Mouse (Mus musculus): ENCODE measurements around the gene Arl2. TPM values are rescaled to one million over a fixed set of nuclear protein-coding genes. Genes with fewer than 3 reads are reported as not detected.
A peak's percentile ranks its signal among the peaks of the same experiment; 100 is the strongest.

Arl2 gene
- total and polyA plus RNA-seq, 3 experiments, result 47.2 to 111 TPM; not detected in 1

DNA sequence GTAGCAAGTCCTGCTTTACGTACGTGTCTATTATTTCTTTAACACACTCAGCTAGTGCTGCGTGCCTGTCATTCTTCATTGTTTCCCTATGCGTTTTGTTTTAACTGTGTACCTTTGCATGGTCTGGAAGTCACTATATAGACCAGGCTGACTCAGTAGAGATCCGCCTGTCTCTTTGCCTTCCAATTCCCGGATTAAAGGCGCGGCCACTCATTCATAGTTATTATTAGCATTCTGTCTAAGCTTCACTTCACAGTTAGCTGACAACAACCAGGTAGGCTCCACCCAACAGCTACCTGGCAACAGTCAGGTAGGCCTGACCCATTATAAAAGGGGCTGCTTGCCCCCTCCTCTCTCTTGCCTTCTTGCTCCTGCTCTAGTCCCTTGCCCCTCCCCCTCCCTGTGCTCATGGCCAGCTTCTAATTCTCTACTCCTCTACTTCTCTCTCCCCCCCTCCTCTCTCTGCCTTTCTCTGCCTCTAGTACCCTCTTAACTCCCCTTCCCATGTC is 22.6 kb downstream of the Arl2 start:
- Histone ChIP-seq H3K9ac (ENCODE audit: control insufficient read depth, low read depth, low read length, poor library complexity, severe bottlenecking) (peak overlapping the region; percentile 48), H3K9me3 (replicated peaks; ENCODE audit: insufficient read depth, low read length) (no peaks in the 10 kb centered on the region), H3K4me3 (ENCODE audit: control insufficient read depth in 1 of 2, insufficient read depth in 1 of 2, low read depth in 2 of 2, low read length in 2 of 2) (peak overlapping the region; percentile 60 to 74), H3K4me1 (ENCODE audit: control insufficient read depth in 1 of 2, insufficient read depth in 2 of 2, low read length in 2 of 2) (peaks cover 2 to 10% of the 10 kb centered on the region in 2 experiments; a peak in 2 of 4 replicates), H3K27ac (ENCODE audit: control insufficient read depth, low read depth, low read length) (peak overlapping the region; percentile 47), H3K36me3 (ENCODE audit: control insufficient read depth in 1 of 2, insufficient read depth in 2 of 2, low read length in 2 of 2) (peaks cover 0 to 10% of the 10 kb centered on the region in 2 experiments; a peak in 2 of 4 replicates), H3K27me3 (ENCODE audit: control insufficient read depth in 1 of 2, insufficient read depth in 2 of 2, low read length in 2 of 2) (no peaks in the 10 kb centered on the region), H3K79me2 (ENCODE audit: control insufficient read depth, insufficient read depth, low read length, poor library complexity) (peaks cover 22% of the 10 kb centered on the region)
- peak; percentile 40 for DNase-seq (ENCODE audit: low read depth, low spot score)
- TF ChIP-seq ETS1 (IDR thresholded peaks at IDR 0.05; ENCODE audit: low read depth, low read length) (0 out of 2 replicates have a peak, but pooled peaks have one; percentile 1), NELFE (IDR thresholded peaks at IDR 0.05; ENCODE audit: low read depth, low read length) (no peak)

DNA sequence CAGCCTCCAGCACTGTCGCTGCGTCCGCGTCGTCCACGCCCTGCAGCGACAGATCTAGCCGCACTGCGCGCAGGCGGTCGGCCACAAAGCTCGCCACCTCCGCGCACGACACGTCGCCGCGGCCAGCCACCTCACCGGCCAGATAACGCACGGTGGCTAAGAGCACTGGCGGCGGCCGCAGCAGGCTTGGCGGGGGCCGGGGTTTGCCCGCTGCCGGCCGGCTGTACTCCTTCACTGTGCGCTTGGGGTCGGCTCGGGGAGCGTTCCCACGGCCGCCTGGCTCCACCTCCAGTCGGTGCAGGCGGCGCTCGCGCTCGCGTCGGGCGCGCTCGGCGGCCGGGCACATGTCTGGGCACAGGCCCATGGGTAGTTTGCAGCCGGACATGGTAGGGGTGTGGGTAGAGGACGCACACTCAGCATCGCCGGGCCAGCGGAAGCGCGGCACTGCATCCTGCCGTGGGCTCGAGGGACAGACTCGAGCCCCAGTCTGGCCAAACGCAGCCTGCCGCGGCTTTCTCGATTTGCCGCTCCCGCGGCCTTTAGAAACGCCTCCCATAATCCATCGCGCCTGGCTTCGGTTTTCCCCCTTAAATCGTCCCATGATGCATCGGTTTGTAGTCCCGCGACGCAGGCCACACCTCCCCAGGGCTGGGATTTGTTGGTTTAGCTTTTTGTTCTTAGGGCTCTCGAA is 23.2 kb downstream of the Arl2 start, which contains the start of gene Sac3d1:
Gene Sac3d1, minus strand, starts transcription at position 665 of the 691 bp plus-strand sequence.
- peaks cover 0 to 10% of the 10 kb centered on the region in 2 experiments; a peak in 2 of 4 replicates for H3K36me3 ChIP-seq (ENCODE audit: control insufficient read depth in 1 of 2, insufficient read depth in 2 of 2, low read length in 2 of 2)
- TF ChIP-seq GABPA (IDR thresholded peaks at IDR 0.05; ENCODE audit: low read depth, low read length) (no peak), RCOR1 (IDR thresholded peaks at IDR 0.05; ENCODE audit: low read depth, low read length) (no peak), MAFK (IDR thresholded peaks at IDR 0.05; ENCODE audit: borderline replicate concordance, low read depth, low read length) (0 out of 2 replicates have a peak, but pooled peaks have one; percentile 16), ZMIZ1 (IDR thresholded peaks at IDR 0.05; ENCODE audit: low read depth, low read length) (peak; percentile 88), JUND (IDR thresholded peaks at IDR 0.05; ENCODE audit: low read depth, low read length) (no peak), MXI1 (IDR thresholded peaks at IDR 0.05; ENCODE audit: low read depth, low read length) (peak; percentile 87), USF2 (IDR thresholded peaks at IDR 0.05; ENCODE audit: borderline replicate concordance in 1 of 2, insufficient read depth in 1 of 2, low read depth in 1 of 2, low read length in 2 of 2) (no peak), MYC (IDR thresholded peaks at IDR 0.05; ENCODE audit: low read depth, low read length) (peak; percentile 89), TCF12 (IDR thresholded peaks at IDR 0.05; ENCODE audit: low read depth, low read length) (peak; percentile 54; the same call in 1 of the 2 replicates), CHD2 (IDR thresholded peaks at IDR 0.05; ENCODE audit: low read length) (no peak; the same call in 1 of the 2 replicates), GATA1 (IDR thresholded peaks at IDR 0.05; ENCODE audit: low read depth, low read length) (no peak), E2F4 (IDR thresholded peaks at IDR 0.05; ENCODE audit: borderline replicate concordance, low read depth, low read length) (peak; percentile 74; the same call in 1 of the 2 replicates), ZNF384 (IDR thresholded peaks at IDR 0.05; ENCODE audit: low read depth, low read length) (no peak), TBP (IDR thresholded peaks at IDR 0.05; ENCODE audit: low read depth, low read length) (peak; percentile 95), KAT2A (conservative IDR thresholded peaks at IDR 0.05; ENCODE audit: low read depth, low read length) (peak; percentile 73; the same call in 1 of the 2 replicates), RAD21 (IDR thresholded peaks at IDR 0.05; ENCODE audit: low read depth, low read length) (no peak), BHLHE40 (IDR thresholded peaks at IDR 0.05; ENCODE audit: borderline replicate concordance, low read depth, low read length) (no peak), MEF2A (IDR thresholded peaks at IDR 0.05; ENCODE audit: extremely low read depth, insufficient replicate concordance, low read depth, low read length, poor library complexity, severe bottlenecking) (no peak), ELF1 (IDR thresholded peaks at IDR 0.05; ENCODE audit: low read depth, low read length) (no peak; the same call in none of the 2 replicates), MAZ (IDR thresholded peaks at IDR 0.05; ENCODE audit: low read depth, low read length) (no peak), MYB (IDR thresholded peaks at IDR 0.05; ENCODE audit: low read depth, low read length) (no peak), ETS1 (IDR thresholded peaks at IDR 0.05; ENCODE audit: low read depth, low read length) (peak; percentile 7; the same call in 1 of the 2 replicates), UBTF (IDR thresholded peaks at IDR 0.05; ENCODE audit: borderline replicate concordance, insufficient read depth, low read depth, low read length) (no peak), MAX (IDR thresholded peaks at IDR 0.05; ENCODE audit: low read length) (peak; percentile 87), POLR2AphosphoS2 (IDR thresholded peaks at IDR 0.05; ENCODE audit: low read length) (peak; percentile 90; the same call in 1 of the 2 replicates), CHD1 (IDR thresholded peaks at IDR 0.05; ENCODE audit: low read depth, low read length) (no peak), NELFE (IDR thresholded peaks at IDR 0.05; ENCODE audit: low read depth, low read length) (peak; percentile 98), POLR2A (IDR thresholded peaks at IDR 0.05; ENCODE audit: control insufficient read depth in 1 of 2, insufficient read depth in 1 of 2, low read depth in 1 of 2, low read length in 2 of 2, poor library complexity in 1 of 2) (peak; percentile 97 to 99), EP300 (IDR thresholded peaks at IDR 0.05; ENCODE audit: low read depth in 1 of 2, low read length in 2 of 2) (no peak)

More for the DNA sequence above, 23.2 kb downstream of the Arl2 start, which contains the start of gene Sac3d1:
- peak within 1 kb of the TSS; percentile 88 for H3K9ac ChIP-seq (ENCODE audit: control insufficient read depth, low read depth, low read length, poor library complexity, severe bottlenecking)
- no peaks in the 10 kb centered on the region for H3K9me3 ChIP-seq (replicated peaks; ENCODE audit: insufficient read depth, low read length)
- peaks cover 22% of the 10 kb centered on the region for H3K79me2 ChIP-seq (ENCODE audit: control insufficient read depth, insufficient read depth, low read length, poor library complexity)
- H3K27me3 ChIP-seq (ENCODE audit: control insufficient read depth in 1 of 2, insufficient read depth in 2 of 2, low read length in 2 of 2), result no peaks in the 10 kb centered on the region
- peaks cover 2 to 10% of the 10 kb centered on the region in 2 experiments; a peak in 2 of 4 replicates for H3K4me1 ChIP-seq (ENCODE audit: control insufficient read depth in 1 of 2, insufficient read depth in 2 of 2, low read length in 2 of 2)
- H3K27ac ChIP-seq (ENCODE audit: control insufficient read depth, low read depth, low read length), result peak within 1 kb of the TSS; percentile 88
- H3K4me3 ChIP-seq (ENCODE audit: control insufficient read depth in 1 of 2, insufficient read depth in 1 of 2, low read depth in 2 of 2, low read length in 2 of 2), result peak within 1 kb of the TSS; percentile 74 to 91
- DNase-seq (ENCODE audit: low read depth, low spot score), result peak; percentile 98
